Mouse (Mus musculus) MEL (cell line): ENCODE results near the gene Eif3j1. TPM values are rescaled to one million over a fixed set of nuclear protein-coding genes. Genes with fewer than 3 reads are reported as not detected.

ENCODE experiments used
- DNase-seq: peaks from one replicate; pipeline ENCODE4 v3.0.0; 2011; ENCODE audit warnings: low read depth, low spot score
- H3K27ac ChIP-seq: 2 replicates; pipeline ENCODE4 v1.5.1; 2012; ENCODE audit warnings: low read depth, mild to moderate bottlenecking, control low read depth, low read length, moderate library complexity; ENCODE audit not compliant: control insufficient read depth
- H3K27me3 ChIP-seq, 2 experiments: fragments of 150-350 bp in 1 of 2; sonication (generic) in 1 of 2; 2 replicates each; pipeline ENCODE4 v1.6.1; 2012; ENCODE audit warnings: low read length in 2 of 2, mild to moderate bottlenecking in 2 of 2, improper control_type of control experiment in 1 of 2, moderate library complexity in 1 of 2; ENCODE audit not compliant: insufficient read depth in 2 of 2, control insufficient read depth in 1 of 2
- H3K36me3 ChIP-seq, 2 experiments: 2 replicates each; pipeline ENCODE4 v1.6.1; 2012 to 2014; ENCODE audit warnings: low read length in 2 of 2, improper control_type of control experiment in 1 of 2, inconsistent platforms in 1 of 2, mild to moderate bottlenecking in 1 of 2; ENCODE audit not compliant: insufficient read depth in 2 of 2, control insufficient read depth in 1 of 2
- H3K4me1 ChIP-seq, 2 experiments: fragments of 150-350 bp in 1 of 2; sonication (generic) in 1 of 2; 2 replicates each; pipeline ENCODE4 v1.6.1; 2012; ENCODE audit warnings: low read length in 2 of 2, improper control_type of control experiment in 1 of 2, mild to moderate bottlenecking in 1 of 2; ENCODE audit not compliant: insufficient read depth in 2 of 2, control insufficient read depth in 1 of 2
- H3K4me3 ChIP-seq, 2 experiments: fragments of 150-350 bp in 1 of 2; sonication (generic) in 1 of 2; 2 replicates each; pipeline ENCODE4 v1.5.1; 2012; ENCODE audit warnings: low read depth in 2 of 2, low read length in 2 of 2, mild to moderate bottlenecking in 2 of 2, moderate library complexity in 2 of 2, control low read depth in 1 of 2, improper control_type of control experiment in 1 of 2; ENCODE audit not compliant: control insufficient read depth in 1 of 2, insufficient read depth in 1 of 2
- H3K79me2 ChIP-seq: 2 replicates; pipeline ENCODE4 v1.6.1; 2012; ENCODE audit warnings: mild to moderate bottlenecking, low read length, moderate library complexity; ENCODE audit not compliant: control insufficient read depth, poor library complexity, insufficient read depth
- H3K9ac ChIP-seq: 2 replicates; pipeline ENCODE4 v1.6.1; 2012; ENCODE audit warnings: low read depth, mild to moderate bottlenecking, control low read depth, low read length, moderate library complexity; ENCODE audit not compliant: control insufficient read depth, poor library complexity, severe bottlenecking
- H3K9me3 ChIP-seq: fragments of 150-350 bp; sonication (generic); replicated peaks from 2 replicates; pipeline ENCODE4 v1.6.1; 2012; ENCODE audit warnings: mild to moderate bottlenecking, low read length, improper control_type of control experiment, moderate library complexity; ENCODE audit not compliant: insufficient read depth
- BHLHE40 ChIP-seq: IDR thresholded peaks from 2 replicates; pipeline ENCODE4 v1.6.1; 2012; ENCODE audit warnings: low read depth, mild to moderate bottlenecking, inconsistent platforms, low read length, improper control_type of control experiment, borderline replicate concordance
- CHD2 ChIP-seq: IDR thresholded peaks from 2 replicates; pipeline ENCODE4 v1.6.1; 2011; ENCODE audit warnings: low read length, improper control_type of control experiment
- CTCF ChIP-seq, 3 experiments: IDR thresholded peaks in 2 of 3; conservative IDR thresholded peaks in 1 of 3; 2 replicates each; pipeline ENCODE4 v1.5.1; 2011 to 2012; ENCODE audit warnings: low read length in 3 of 3, low read depth in 2 of 3, mild to moderate bottlenecking in 2 of 3, improper control_type of control experiment in 1 of 3, inconsistent platforms in 1 of 3, mixed read lengths in 1 of 3, moderate library complexity in 1 of 3; ENCODE audit not compliant: control insufficient read depth in 1 of 3, insufficient read depth in 1 of 3, poor library complexity in 1 of 3, severe bottlenecking in 1 of 3
- ELF1 ChIP-seq: IDR thresholded peaks from 2 replicates; pipeline ENCODE4 v1.6.1; 2014; ENCODE audit warnings: low read depth, mild to moderate bottlenecking, inconsistent platforms, low read length, improper control_type of control experiment, moderate library complexity
- GATA1 ChIP-seq: IDR thresholded peaks from 2 replicates; pipeline ENCODE4 v1.6.1; 2011; ENCODE audit warnings: low read depth, low read length, improper control_type of control experiment
- HCFC1 ChIP-seq: IDR thresholded peaks from 2 replicates; pipeline ENCODE4 v1.6.1; 2012; ENCODE audit warnings: low read depth, mild to moderate bottlenecking, inconsistent platforms, low read length, improper control_type of control experiment, moderate library complexity
- JUND ChIP-seq: IDR thresholded peaks from 2 replicates; pipeline ENCODE4 v1.6.1; 2011; ENCODE audit warnings: low read depth, mild to moderate bottlenecking, improper control_type of control experiment, low read length
- KAT2A ChIP-seq: conservative IDR thresholded peaks from 2 replicates; pipeline ENCODE4 v1.6.1; 2012; ENCODE audit warnings: low read depth, low read length, improper control_type of control experiment, inconsistent platforms
- MAFK ChIP-seq: IDR thresholded peaks from 2 replicates; pipeline ENCODE4 v1.6.1; 2011; ENCODE audit warnings: low read depth, mild to moderate bottlenecking, low read length, improper control_type of control experiment, borderline replicate concordance
- MEF2A ChIP-seq: IDR thresholded peaks from 2 replicates; pipeline ENCODE4 v1.6.1; 2014; ENCODE audit warnings: low read depth, mild to moderate bottlenecking, inconsistent platforms, low read length, improper control_type of control experiment; ENCODE audit not compliant: poor library complexity, insufficient replicate concordance, severe bottlenecking; ENCODE audit errors: extremely low read depth
- MYB ChIP-seq: IDR thresholded peaks from 2 replicates; pipeline ENCODE4 v1.6.1; 2011; ENCODE audit warnings: mild to moderate bottlenecking, low read depth, low read length, improper control_type of control experiment
- POLR2A ChIP-seq, 2 experiments: IDR thresholded peaks; 2 replicates each; pipeline ENCODE4 v1.6.1; 2011 to 2012; ENCODE audit warnings: low read length in 2 of 2, mild to moderate bottlenecking in 2 of 2, control low read depth in 1 of 2, improper control_type of control experiment in 1 of 2, low read depth in 1 of 2, moderate library complexity in 1 of 2; ENCODE audit not compliant: control insufficient read depth in 1 of 2, insufficient read depth in 1 of 2, poor library complexity in 1 of 2
- RAD21 ChIP-seq: IDR thresholded peaks from 2 replicates; pipeline ENCODE4 v1.6.1; 2011; ENCODE audit warnings: mild to moderate bottlenecking, low read depth, low read length, improper control_type of control experiment
- SIN3A ChIP-seq: IDR thresholded peaks from 2 replicates; pipeline ENCODE4 v1.6.1; 2012; ENCODE audit warnings: low read length, improper control_type of control experiment, inconsistent platforms
- SMC3 ChIP-seq: IDR thresholded peaks from 2 replicates; pipeline ENCODE4 v1.6.1; 2011; ENCODE audit warnings: low read depth, low read length, improper control_type of control experiment
- TBP ChIP-seq: IDR thresholded peaks from 2 replicates; pipeline ENCODE4 v1.8.0; 2011; ENCODE audit warnings: low read depth, low read length, improper control_type of control experiment
- UBTF ChIP-seq: IDR thresholded peaks from 2 replicates; pipeline ENCODE4 v1.6.1; 2012; ENCODE audit warnings: low read depth, mild to moderate bottlenecking, inconsistent platforms, low read length, improper control_type of control experiment, moderate library complexity, borderline replicate concordance; ENCODE audit not compliant: insufficient read depth
- ZC3H11A ChIP-seq: IDR thresholded peaks from 2 replicates; pipeline ENCODE4 v1.6.1; 2012; ENCODE audit warnings: low read depth, mild to moderate bottlenecking, inconsistent platforms, low read length, improper control_type of control experiment
- ZKSCAN1 ChIP-seq: IDR thresholded peaks from 2 replicates; pipeline ENCODE4 v1.6.1; 2012; ENCODE audit warnings: low read depth, mild to moderate bottlenecking, inconsistent platforms, low read length, improper control_type of control experiment, moderate library complexity
- polyA plus RNA-seq, 2 experiments: library from polyadenylated mRNA; stranded (reverse) in 1 of 2; unstranded in 1 of 2; fragments of >175 nt in 1 of 2; fragments of >200 nt in 1 of 2; gene quantifications; 2 replicates each; pipeline versions ENCODE4 v1.2.1 to v1.2.4; 2012; ENCODE audit warnings: low replicate concordance in 2 of 2, low read depth in 1 of 2; ENCODE audit not compliant: insufficient read length in 2 of 2, insufficient read depth in 1 of 2, missing spikeins in 1 of 2
- total RNA-seq: library from RNA; depleted of rRNA; stranded (reverse); fragments of 300-350 nt; gene quantifications from 2 replicates; pipeline ENCODE4 v1.2.3, GENCODE M21; 2012

The Eif3j1 gene
- total and polyA plus RNA-seq, 3 experiments, result 8.5 to 12.5 TPM; not detected in 1

- no peak for TF ChIP-seq POLR2A (IDR thresholded peaks at IDR 0.05; ENCODE audit: control insufficient read depth in 1 of 2, insufficient read depth in 1 of 2, low read depth in 1 of 2, low read length in 2 of 2, poor library complexity in 1 of 2)
- peak; percentile 66; the same call in 1 of the 2 replicates for TF ChIP-seq SIN3A
- TF ChIP-seq BHLHE40, result peak; percentile 71
- TF ChIP-seq UBTF, result no peak
Observed at GRCm38 (mm10) chr2:122036064-122036463, 7.7 kb downstream of the Eif3j1 start (continued).

GRCm38 (mm10) chr2:122043926-122044325 is 15.6 kb downstream of the Eif3j1 start:
- Histone ChIP-seq H3K4me1 (peaks cover 0 to 2% of the 10 kb centered on the region in 2 experiments; a peak in 1 of 4 replicates), H3K36me3 (peaks cover 5 to 52% of the 10 kb centered on the region in 2 experiments), H3K79me2 (peaks cover 4% of the 10 kb centered on the region; the same call in 1 of the 2 replicates), H3K9me3 (no peaks in the 10 kb centered on the region), H3K27ac (no peak overlapping the region), H3K4me3 (no peak overlapping the region), H3K27me3 (no peaks in the 10 kb centered on the region), H3K9ac (no peak overlapping the region)
- TF ChIP-seq HCFC1 (no peak), CHD2 (no peak), MAFK (no peak), GATA1 (no peak), SIN3A (no peak)
- DNase-seq, result no peak

GRCm38 (mm10) chr2:122059365-122060115 is 31.2 kb downstream of the Eif3j1 start:
- peaks cover 0 to 8% of the 10 kb centered on the region in 2 experiments; a peak in 2 of 4 replicates for H3K36me3 ChIP-seq
- H3K27me3 ChIP-seq, result no peaks in the 10 kb centered on the region
- no peak overlapping the region for H3K4me3 ChIP-seq
- H3K4me1 ChIP-seq, result no peaks in the 10 kb centered on the region
- H3K9me3 ChIP-seq, result no peaks in the 10 kb centered on the region
- DNase-seq, result no peak
- H3K27ac ChIP-seq, result no peak overlapping the region
- no peak for TF ChIP-seq SMC3
- no peak for TF ChIP-seq SIN3A
- no peaks in the 10 kb centered on the region for H3K79me2 ChIP-seq
- no peak overlapping the region for H3K9ac ChIP-seq

- no peak overlapping the region for H3K27ac ChIP-seq
- DNase-seq, result peak; percentile 65
- TF ChIP-seq CHD2, result no peak
- no peak for TF ChIP-seq HCFC1
- no peak for TF ChIP-seq UBTF
- TF ChIP-seq MYB, result no peak
- TF ChIP-seq ZC3H11A, result no peak
- TF ChIP-seq RAD21, result peak; percentile 43
- TF ChIP-seq CTCF (IDR thresholded peaks at IDR 0.05 in 2 of 3, conservative IDR thresholded peaks at IDR 0.05 in 1 of 3; ENCODE audit: control insufficient read depth in 1 of 3, insufficient read depth in 1 of 3, low read depth in 2 of 3, low read length in 3 of 3, poor library complexity in 1 of 3, severe bottlenecking in 1 of 3), result peak; percentile 27 to 81 (median 70); a peak in 5 of 6 replicates
- no peak for TF ChIP-seq TBP
- TF ChIP-seq GATA1, result no peak
- no peak for TF ChIP-seq JUND
- no peak for TF ChIP-seq ZKSCAN1
- TF ChIP-seq BHLHE40, result no peak
- TF ChIP-seq SMC3, result peak; percentile 68
- no peak for TF ChIP-seq KAT2A
- no peak for TF ChIP-seq MEF2A
- 0 out of 2 replicates have a peak, but pooled peaks have one; percentile 18 for TF ChIP-seq ELF1
Observed at GRCm38 (mm10) chr2:122065200-122065969, 37.0 kb downstream of the Eif3j1 start.

More at GRCm38 (mm10) chr2:122065200-122065969, 37.0 kb downstream of the Eif3j1 start:
- H3K4me1 ChIP-seq, result no peaks in the 10 kb centered on the region
- H3K9ac ChIP-seq, result no peak overlapping the region
- H3K27me3 ChIP-seq, result no peaks in the 10 kb centered on the region
- H3K36me3 ChIP-seq, result no peaks in the 10 kb centered on the region; a peak in 1 of 4 replicates
- no peaks in the 10 kb centered on the region for H3K79me2 ChIP-seq
- H3K4me3 ChIP-seq, result no peak overlapping the region
- no peaks in the 10 kb centered on the region for H3K9me3 ChIP-seq
